Mouse (Mus musculus) heart, embryonic 12.5 days (tissue): ENCODE measurements around the gene Hcrt. TPM values are rescaled to one million over a fixed set of nuclear protein-coding genes. Genes with fewer than 3 reads are reported as not detected.

Experiments used
- ATAC-seq: fragments of 200-750 bp; cut with Nextera tagmentation; 2 replicates; pipeline ENCODE4 v1.8.0; 2017; ENCODE audit warnings: moderate TSS enrichment, moderate library complexity; ENCODE audit not compliant: insufficient number of reproducible peaks, low FRiP score
- H3K27ac ChIP-seq: fragments of 300-500 bp; sonication (generic); 2 replicates; pipeline ENCODE4 v1.5.1; 2016; ENCODE audit warnings: mild to moderate bottlenecking, moderate library complexity; ENCODE audit not compliant: poor library complexity, severe bottlenecking
- H3K27me3 ChIP-seq: fragments of 300-500 bp; sonication (generic); replicated peaks from 2 replicates; pipeline ENCODE4 v1.6.1; 2016; ENCODE audit warnings: mild to moderate bottlenecking, moderate library complexity
- H3K36me3 ChIP-seq: fragments of 300-500 bp; sonication (generic); 2 replicates; pipeline ENCODE4 v1.6.1; 2016; ENCODE audit warnings: mild to moderate bottlenecking, moderate library complexity
- H3K4me1 ChIP-seq: fragments of 300-500 bp; sonication (generic); replicated peaks from 2 replicates; pipeline ENCODE4 v1.6.1; 2016; ENCODE audit warnings: mild to moderate bottlenecking
- H3K4me2 ChIP-seq: fragments of 300-500 bp; sonication (generic); 2 replicates; pipeline ENCODE4 v1.6.1; 2016; ENCODE audit warnings: mild to moderate bottlenecking, moderate library complexity
- H3K4me3 ChIP-seq: fragments of 300-500 bp; sonication (generic); 2 replicates; pipeline ENCODE4 v1.5.1; 2016; ENCODE audit warnings: mild to moderate bottlenecking
- H3K9ac ChIP-seq: fragments of 300-500 bp; sonication (generic); 2 replicates; pipeline ENCODE4 v1.6.1; 2016; ENCODE audit warnings: mild to moderate bottlenecking, moderate library complexity
- H3K9me3 ChIP-seq: fragments of 300-500 bp; sonication (generic); replicated peaks from 2 replicates; pipeline ENCODE4 v1.6.1; 2016; ENCODE audit warnings: mild to moderate bottlenecking, moderate library complexity
- WGBS: fragments of 180-500 bp; shearing (Covaris S2); methylation state at CpG from one replicate; pipeline ENCODE4 v1.1.7; 2016; 5-methylcytosine and 5-hydroxymethylcytosine counted together
- polyA plus RNA-seq: library from polyadenylated mRNA; unstranded; fragments of >200 nt; fragmentation: Nextera tagmentation; extraction: Ambion mirVana; gene quantifications from 2 replicates; pipeline ENCODE4 v1.2.1, GENCODE M21; 2016

The Hcrt gene
- polyA plus RNA-seq, 1 experiment from 2014 or later, result not detected

GRCm38 (mm10) chr11:100767871-100768270 is 5.1 kb upstream of the Hcrt start:
- H3K9me3 ChIP-seq, result no peaks in the 10 kb centered on the region
- peaks cover 7% of the 10 kb centered on the region for H3K27me3 ChIP-seq
- no peak for ATAC-seq
- peaks cover 4% of the 10 kb centered on the region; the same call in 1 of the 2 replicates for H3K36me3 ChIP-seq
- no peak overlapping the region for H3K4me3 ChIP-seq
- no peak overlapping the region for H3K27ac ChIP-seq
- H3K4me2 ChIP-seq, result no peak overlapping the region
- WGBS, result 80% methylated on average over 5 of the region's 5 CpGs
- no peak overlapping the region for H3K9ac ChIP-seq
- peaks cover 8% of the 10 kb centered on the region for H3K4me1 ChIP-seq

- no peak for ATAC-seq
- peaks cover 14% of the 10 kb centered on the region for H3K4me1 ChIP-seq
- no peak overlapping the region for H3K27ac ChIP-seq
- H3K27me3 ChIP-seq, result peaks cover 17% of the 10 kb centered on the region
- H3K9ac ChIP-seq, result no peak overlapping the region
- H3K9me3 ChIP-seq, result no peaks in the 10 kb centered on the region
- WGBS, result 71% methylated on average over 9 of the region's 9 CpGs
- H3K36me3 ChIP-seq, result peaks cover 4% of the 10 kb centered on the region; the same call in 1 of the 2 replicates
- H3K4me3 ChIP-seq, result no peak overlapping the region
- no peak overlapping the region for H3K4me2 ChIP-seq
Observed at GRCm38 (mm10) chr11:100766726-100767125, 4.0 kb upstream of the Hcrt start.

GRCm38 (mm10) chr11:100761547-100762045 is 1.1 kb downstream of the Hcrt start:
- Histone ChIP-seq H3K9me3 (no peaks in the 10 kb centered on the region), H3K27ac (no peak overlapping the region), H3K4me3 (peak overlapping the region; percentile 44), H3K4me1 (peaks cover 18% of the 10 kb centered on the region), H3K27me3 (peaks cover 60% of the 10 kb centered on the region), H3K36me3 (peaks cover 4% of the 10 kb centered on the region; the same call in 1 of the 2 replicates), H3K9ac (peak overlapping the region; percentile 72), H3K4me2 (peak overlapping the region; percentile 82)
- peak; percentile 58 for ATAC-seq
- WGBS, result under 1% methylated on average over 27 of the region's 27 CpGs

GRCm38 (mm10) chr11:100759611-100760233 is 3.0 kb downstream of the Hcrt start, which contains the start of gene Kcnh4:
Kcnh4 (minus strand) TSS chr11:100759942.
- 2% methylated on average over 49 of the region's 51 CpGs for WGBS
- Histone ChIP-seq H3K4me2 (peak within 1 kb of the TSS; percentile 60), H3K27ac (no peak within 1 kb of the TSS), H3K4me1 (peaks cover 18% of the 10 kb centered on the region), H3K36me3 (no peaks in the 10 kb centered on the region), H3K9me3 (no peaks in the 10 kb centered on the region), H3K4me3 (peak within 1 kb of the TSS; percentile 32), H3K9ac (no peak within 1 kb of the TSS), H3K27me3 (peaks cover 76% of the 10 kb centered on the region)
- peak; percentile 54 for ATAC-seq

- Histone ChIP-seq H3K9ac (no peak overlapping the region), H3K36me3 (no peaks in the 10 kb centered on the region), H3K4me2 (peak overlapping the region; percentile 60), H3K4me1 (peaks cover 18% of the 10 kb centered on the region), H3K9me3 (no peaks in the 10 kb centered on the region), H3K4me3 (peak overlapping the region; percentile 32), H3K27me3 (peaks cover 84% of the 10 kb centered on the region), H3K27ac (no peak overlapping the region)
- ATAC-seq, result no peak
- 2% methylated on average over 35 of the region's 35 CpGs for WGBS
Observed at GRCm38 (mm10) chr11:100758707-100759610, 3.8 kb downstream of the Hcrt start.

GRCm38 (mm10) chr11:100757566-100757965 is 5.2 kb downstream of the Hcrt start:
- 81% methylated on average over 12 of the region's 12 CpGs for WGBS
- no peaks in the 10 kb centered on the region for H3K36me3 ChIP-seq
- H3K4me3 ChIP-seq, result no peak overlapping the region
- no peak for ATAC-seq
- no peak overlapping the region for H3K27ac ChIP-seq
- H3K4me1 ChIP-seq, result peaks cover 18% of the 10 kb centered on the region
- no peak overlapping the region for H3K9ac ChIP-seq
- no peak overlapping the region for H3K4me2 ChIP-seq
- no peaks in the 10 kb centered on the region for H3K9me3 ChIP-seq
- peaks cover 83% of the 10 kb centered on the region for H3K27me3 ChIP-seq

GRCm38 (mm10) chr11:100756476-100756875 is 6.3 kb downstream of the Hcrt start:
- H3K27ac ChIP-seq, result no peak overlapping the region

GRCm38 (mm10) chr11:100754693-100755057 is 8.1 kb downstream of the Hcrt start:
- H3K27ac ChIP-seq, result no peak overlapping the region
- no peak overlapping the region for H3K4me2 ChIP-seq
- H3K4me1 ChIP-seq, result peaks cover 9% of the 10 kb centered on the region
- no peaks in the 10 kb centered on the region for H3K36me3 ChIP-seq
- no peak overlapping the region for H3K9ac ChIP-seq
- ATAC-seq, result no peak
- 83% methylated on average over 3 of the region's 3 CpGs for WGBS
- H3K9me3 ChIP-seq, result no peaks in the 10 kb centered on the region; the same call in 1 of the 2 replicates
- no peak overlapping the region for H3K4me3 ChIP-seq
- peaks cover 84% of the 10 kb centered on the region for H3K27me3 ChIP-seq

More at GRCm38 (mm10) chr11:100756476-100756875, 6.3 kb downstream of the Hcrt start:
- no peak overlapping the region for H3K4me3 ChIP-seq
- peaks cover 86% of the 10 kb centered on the region for H3K27me3 ChIP-seq
- no peak for ATAC-seq
- H3K9me3 ChIP-seq, result no peaks in the 10 kb centered on the region; the same call in 1 of the 2 replicates
- no peak overlapping the region for H3K4me2 ChIP-seq
- H3K36me3 ChIP-seq, result no peaks in the 10 kb centered on the region
- H3K4me1 ChIP-seq, result peaks cover 12% of the 10 kb centered on the region
- H3K9ac ChIP-seq, result no peak overlapping the region
- WGBS, result 58% methylated on average over 6 of the region's 6 CpGs

- no peaks in the 10 kb centered on the region for H3K36me3 ChIP-seq
- 76% methylated on average over 12 of the region's 12 CpGs for WGBS
- peaks cover 84% of the 10 kb centered on the region for H3K27me3 ChIP-seq
- no peak overlapping the region for H3K4me3 ChIP-seq
- no peak for ATAC-seq
- H3K9ac ChIP-seq, result no peak overlapping the region
- peaks cover 4% of the 10 kb centered on the region; the same call in 1 of the 2 replicates for H3K4me1 ChIP-seq
- no peak overlapping the region for H3K4me2 ChIP-seq
- no peak overlapping the region for H3K27ac ChIP-seq
- H3K9me3 ChIP-seq, result no peaks in the 10 kb centered on the region; the same call in 1 of the 2 replicates
Observed at GRCm38 (mm10) chr11:100754021-100754692, 8.6 kb downstream of the Hcrt start.

- H3K27ac ChIP-seq, result no peak overlapping the region
- H3K9ac ChIP-seq, result no peak overlapping the region
- no peaks in the 10 kb centered on the region for H3K36me3 ChIP-seq
- peaks cover 86% of the 10 kb centered on the region for H3K27me3 ChIP-seq
- H3K4me2 ChIP-seq, result no peak overlapping the region
- no peaks in the 10 kb centered on the region for H3K4me1 ChIP-seq
- no peaks in the 10 kb centered on the region; the same call in 1 of the 2 replicates for H3K9me3 ChIP-seq
- H3K4me3 ChIP-seq, result no peak overlapping the region
- 33% methylated on average over 10 of the region's 10 CpGs for WGBS
- ATAC-seq, result no peak
Observed at GRCm38 (mm10) chr11:100752294-100752693, 10.4 kb downstream of the Hcrt start.
